Mouse (Mus musculus) thymus, postnatal 25 days (tissue): Measurements from ENCODE around the gene Parp12.

ENCODE experiments used
- DNase-seq: peaks from one replicate; pipeline ENCODE4 v3.0.0; 2022

Gene Parp12

GRCm38 (mm10) chr6:39057161-39057560 is 61.0 kb downstream of the Parp12 start:
- DNase-seq, result no peak

- DNase-seq, result no peak
These were observed 62.3 kb downstream of the Parp12 start for GRCm38 (mm10) chr6:39055831-39056261.

GRCm38 (mm10) chr6:39054878-39055508 is 63.2 kb downstream of the Parp12 start:
- DNase-seq, result no peak

DNA sequence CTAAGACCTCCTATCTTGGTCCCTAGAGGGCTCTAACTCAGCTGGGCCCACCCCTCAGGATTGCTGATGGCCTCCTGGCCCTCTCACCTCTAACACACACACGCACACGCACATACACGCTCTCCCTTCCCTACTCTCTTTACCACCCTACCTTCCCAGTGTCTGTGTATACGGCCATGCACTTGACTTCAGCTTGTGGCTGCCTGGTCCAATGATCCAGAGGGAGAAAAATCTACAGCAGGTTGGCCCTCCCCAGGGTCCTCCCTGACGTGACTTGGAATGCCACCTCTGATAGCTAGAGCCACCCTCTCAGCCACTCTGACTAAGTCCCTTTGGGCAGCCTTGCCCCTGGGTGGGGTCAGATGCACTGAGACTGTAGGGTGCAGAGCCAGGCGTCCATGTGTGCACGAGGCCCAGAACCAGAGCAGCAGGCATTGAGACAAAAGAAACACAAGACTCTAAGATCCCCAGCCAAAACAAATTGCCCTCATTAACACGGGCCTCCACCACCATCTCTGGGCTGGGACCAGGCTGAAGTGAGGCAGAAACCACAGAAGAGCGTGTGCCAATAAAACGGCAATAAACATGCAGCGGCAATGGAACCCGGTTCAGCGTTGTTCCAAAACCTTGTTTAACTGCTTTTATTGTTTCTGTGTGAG is 63.8 kb downstream of the Parp12 start:
- no peak for DNase-seq

DNA sequence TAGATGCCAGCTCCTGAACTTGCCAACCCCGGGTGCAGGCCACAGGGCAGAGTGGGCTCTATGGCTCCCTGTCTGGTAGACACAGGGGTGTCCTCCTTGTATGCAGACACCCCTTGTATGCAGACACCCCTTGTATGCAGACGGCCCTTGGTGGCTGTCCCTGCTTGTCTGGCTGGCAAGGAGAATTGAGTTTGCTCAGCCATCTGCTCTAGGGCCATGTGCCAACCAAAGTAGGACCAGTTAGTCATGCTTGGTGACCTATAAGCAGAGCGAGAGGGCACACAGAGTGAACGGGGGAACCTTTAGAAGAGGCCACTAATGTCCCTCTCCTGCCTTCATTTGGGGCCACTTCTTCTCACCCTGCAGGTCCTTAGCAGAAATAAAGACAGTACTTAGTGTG is 65.5 kb downstream of the Parp12 start:
- DNase-seq, result no peak

DNA sequence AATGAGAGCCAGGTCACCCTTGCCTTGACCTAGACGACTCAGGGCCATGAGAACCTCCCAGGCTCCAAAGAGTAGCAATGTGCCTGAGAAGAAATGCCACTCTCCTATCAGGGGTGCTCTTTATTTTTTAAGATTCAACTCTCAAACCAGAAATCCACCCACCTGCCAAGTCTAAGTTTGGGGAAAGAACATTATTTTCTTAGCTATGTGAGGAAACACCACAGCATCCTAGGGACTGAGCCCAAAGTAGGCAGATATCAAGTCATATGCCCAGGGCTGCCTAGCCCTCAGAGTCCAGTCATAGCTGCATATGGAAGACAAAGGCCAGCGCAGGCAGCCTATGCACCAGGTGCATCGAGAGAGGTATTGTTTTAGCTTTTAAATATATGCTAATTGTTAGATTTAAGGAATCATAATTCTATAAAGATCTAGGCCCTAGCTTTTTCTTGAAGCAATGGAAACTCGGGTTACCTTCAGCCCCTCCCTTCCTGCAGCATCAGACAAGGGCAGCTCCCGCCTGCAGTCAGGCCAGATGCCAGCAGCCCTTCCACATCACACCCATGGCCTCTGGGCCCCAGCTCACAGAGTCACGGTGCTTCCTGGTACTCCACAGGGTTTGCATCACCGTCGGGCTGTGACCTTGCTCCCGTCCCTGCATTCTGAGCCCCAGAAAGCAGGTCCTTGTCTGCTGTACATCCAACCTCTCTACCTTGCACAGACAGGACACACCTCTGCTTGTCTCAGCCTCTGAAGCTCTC is 66.2 kb downstream of the Parp12 start:
- no peak for DNase-seq

- DNase-seq, result no peak
These were observed 67.3 kb downstream of the Parp12 start for GRCm38 (mm10) chr6:39050836-39051235.

DNA sequence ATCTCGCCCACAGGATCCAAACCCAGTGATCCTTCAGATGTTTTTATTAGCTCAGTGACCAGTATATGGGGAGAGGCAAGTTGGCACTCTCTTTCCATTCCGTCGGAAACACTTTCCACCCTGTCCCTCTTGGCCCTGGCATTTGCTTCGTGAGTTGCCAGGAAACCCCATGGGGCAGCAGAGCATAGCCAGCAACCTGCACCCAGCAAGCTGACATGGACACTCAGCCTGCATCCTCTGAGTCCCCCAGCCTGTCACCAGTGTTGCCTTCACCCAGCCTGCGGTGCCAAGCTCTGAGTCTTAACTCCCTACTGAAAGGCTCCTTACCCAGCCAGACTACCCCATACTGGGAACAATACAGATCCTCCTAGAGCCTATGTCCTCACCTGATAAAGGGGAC is 69.0 kb downstream of the Parp12 start:
- no peak for DNase-seq

DNA sequence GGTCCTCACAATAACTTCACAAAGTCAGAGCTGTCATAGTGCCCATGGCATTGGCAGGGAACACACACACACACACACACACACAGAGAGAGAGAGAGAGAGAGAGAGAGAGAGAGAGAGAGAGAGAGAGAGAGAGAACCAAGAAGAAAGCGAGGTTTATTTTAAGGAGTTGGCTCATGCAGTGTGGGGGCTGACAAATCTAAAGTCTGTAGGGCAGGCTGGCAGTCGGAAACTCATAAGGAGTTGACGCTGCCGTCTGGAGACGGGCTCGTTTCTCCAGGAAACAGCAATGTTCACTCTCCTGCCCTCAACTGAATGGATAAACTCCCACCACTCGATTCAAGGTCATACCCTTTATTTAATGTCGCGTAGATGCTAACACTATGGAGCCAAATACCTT is 77.7 kb downstream of the Parp12 start:
- DNase-seq, result no peak
